Mouse (Mus musculus) hindbrain, postnatal 0 days (tissue): Measurements from ENCODE around the gene Mcidas. TPM values are rescaled to one million over a fixed set of nuclear protein-coding genes. Genes with fewer than 3 reads are reported as not detected.

Source experiments
- ATAC-seq: fragments of 200-750 bp; cut with Nextera tagmentation; 2 replicates; pipeline ENCODE4 v1.8.0; 2017; ENCODE audit warnings: mild to moderate bottlenecking, moderate TSS enrichment, moderate library complexity
- DNase-seq: peaks from one replicate; pipeline ENCODE4 v3.0.0-alpha.2; 2015; ENCODE audit warnings: low spot score
- H3K27ac ChIP-seq: fragments of 300-500 bp; sonication (generic); 2 replicates; pipeline ENCODE4 v1.5.1; 2014; ENCODE audit warnings: mild to moderate bottlenecking
- H3K27me3 ChIP-seq: fragments of 300-500 bp; sonication (generic); 2 replicates; pipeline ENCODE4 v1.6.1; 2014; ENCODE audit warnings: low read length, mixed read lengths; ENCODE audit not compliant: insufficient read depth
- H3K36me3 ChIP-seq: fragments of 300-500 bp; sonication (generic); 2 replicates; pipeline ENCODE4 v1.6.1; 2014; ENCODE audit warnings: low read length, mixed read lengths; ENCODE audit not compliant: insufficient read depth
- H3K4me1 ChIP-seq: fragments of 300-500 bp; sonication (generic); 2 replicates; pipeline ENCODE4 v1.6.1; 2014; ENCODE audit warnings: antibody characterized with exemption, low read length, mixed read lengths; ENCODE audit not compliant: insufficient read depth
- H3K4me2 ChIP-seq: fragments of 300-500 bp; sonication (generic); 2 replicates; pipeline ENCODE4 v1.6.1; 2014; ENCODE audit warnings: low read depth, mild to moderate bottlenecking, low read length, moderate library complexity, mixed read lengths
- H3K4me3 ChIP-seq: fragments of 300-500 bp; sonication (generic); 2 replicates; pipeline ENCODE4 v1.5.1; 2014; ENCODE audit warnings: low read length
- H3K9ac ChIP-seq: fragments of 300-500 bp; sonication (generic); replicated peaks from 2 replicates; pipeline ENCODE4 v1.6.1; 2014; ENCODE audit warnings: mild to moderate bottlenecking, low read length, moderate library complexity, mixed read lengths
- H3K9me3 ChIP-seq: fragments of 300-500 bp; sonication (generic); 2 replicates; pipeline ENCODE4 v1.6.1; 2016; ENCODE audit warnings: low read length, mixed read lengths
- CTCF ChIP-seq: IDR thresholded peaks from 2 replicates; pipeline ENCODE4 v1.5.1; 2016; ENCODE audit warnings: antibody characterized with exemption, control low read depth, low read depth
- WGBS: fragments of 180-500 bp; shearing (Covaris S2); extraction: QIAGEN DNeasy Blood & Tissue Kit; methylation state at CpG from one replicate; pipeline ENCODE4 v1.1.7; 2014; 5-methylcytosine and 5-hydroxymethylcytosine counted together
- microRNA counts: library from miRNA; unstranded; fragments of <30 nt; microRNA quantifications from one replicate; lab custom pipeline; 2015
- microRNA-seq, 2 experiments: library from miRNA; unstranded; fragments of <30 nt; microRNA quantifications; one replicate each; pipeline ENCODE4; 2016
- polyA plus RNA-seq: library from polyadenylated mRNA; unstranded; fragments of >200 nt; fragmentation: Nextera tagmentation; extraction: Ambion mirVana; gene quantifications from 2 replicates; pipeline ENCODE4 v1.2.1, GENCODE M21; 2015
- total RNA-seq: library from RNA; depleted of rRNA; stranded (reverse); fragments of >200 nt; gene quantifications from 2 replicates; pipeline ENCODE4 v1.2.3, GENCODE M21; 2014; rRNA removed

The Mcidas gene
- total and polyA plus RNA-seq, 2 experiments from 2014 or later = 0.73 to 0.88 TPM

DNA sequence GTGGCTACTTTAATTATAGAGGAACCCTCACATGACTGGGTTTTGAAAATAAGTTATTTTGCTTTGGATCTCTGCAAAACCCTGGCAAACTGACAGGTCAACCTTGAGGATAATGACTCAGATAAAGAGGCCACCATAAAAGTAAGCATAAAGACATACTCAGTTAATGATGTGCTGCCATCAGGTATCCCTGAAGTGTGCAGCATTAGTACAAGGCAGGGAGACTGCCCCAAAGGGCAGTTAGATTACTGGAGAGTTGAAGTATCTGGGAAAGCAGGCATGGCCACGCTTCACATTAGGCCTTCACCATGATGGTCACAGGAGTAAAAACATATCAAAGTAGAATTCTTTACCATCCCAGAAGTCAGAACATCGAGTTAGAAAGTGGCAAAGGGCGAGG, 51.2 kb downstream of the Mcidas start:
- Histone ChIP-seq H3K4me1 (no peaks in the 10 kb centered on the region), H3K27ac (no peak overlapping the region), H3K27me3 (no peaks in the 10 kb centered on the region), H3K4me3 (peak overlapping the region; percentile 51), H3K9ac (no peak overlapping the region), H3K36me3 (no peaks in the 10 kb centered on the region), H3K4me2 (peak overlapping the region; percentile 71), H3K9me3 (no peaks in the 10 kb centered on the region)
- 77% methylated on average over 3 of the region's 3 CpGs for WGBS
- ATAC-seq (no peak), DNase-seq (no peak)
- TF ChIP-seq CTCF = no peak

DNA sequence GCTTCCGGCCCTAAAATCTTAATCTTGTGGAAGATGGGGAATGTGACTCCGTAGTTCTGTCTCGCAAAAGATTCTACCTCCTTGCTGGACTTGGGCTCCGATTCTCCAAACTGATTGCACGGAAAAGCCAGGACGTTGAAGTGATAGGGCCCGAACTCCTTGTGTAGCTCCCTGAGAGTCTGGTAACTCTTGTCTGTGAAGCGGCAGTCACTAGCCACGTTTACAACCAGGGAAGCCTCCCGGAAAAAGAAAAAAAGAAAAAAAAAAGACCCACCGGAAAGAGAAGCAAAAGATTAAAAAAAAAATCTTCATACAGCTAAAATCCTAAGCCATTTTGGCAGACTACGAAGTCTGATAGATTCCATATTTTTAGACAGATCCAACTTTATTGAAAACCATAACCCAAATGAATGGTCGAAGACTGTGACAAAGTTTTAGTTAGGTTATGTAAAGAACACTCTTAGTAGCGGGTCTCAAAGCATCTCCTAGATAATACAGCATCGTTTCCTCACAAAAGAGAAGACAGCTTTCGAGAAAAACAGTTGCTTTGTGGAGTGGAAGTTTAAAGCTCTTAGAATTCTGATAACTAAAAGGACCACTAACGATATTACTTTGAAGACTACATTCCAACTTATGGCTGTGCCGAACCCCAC, 51.9 kb downstream of the Mcidas start:
- Histone ChIP-seq H3K9ac (peak overlapping the region; percentile 56), H3K36me3 (no peaks in the 10 kb centered on the region), H3K27me3 (no peaks in the 10 kb centered on the region), H3K4me2 (peak overlapping the region; percentile 71), H3K27ac (peak overlapping the region; percentile 38; the same call in 1 of the 2 replicates), H3K4me1 (no peaks in the 10 kb centered on the region), H3K4me3 (peak overlapping the region; percentile 51), H3K9me3 (no peaks in the 10 kb centered on the region)
- TF ChIP-seq CTCF = no peak
- DNase-seq (no peak), ATAC-seq (no peak)
- 22% methylated on average over 18 of the region's 18 CpGs for WGBS

DNA sequence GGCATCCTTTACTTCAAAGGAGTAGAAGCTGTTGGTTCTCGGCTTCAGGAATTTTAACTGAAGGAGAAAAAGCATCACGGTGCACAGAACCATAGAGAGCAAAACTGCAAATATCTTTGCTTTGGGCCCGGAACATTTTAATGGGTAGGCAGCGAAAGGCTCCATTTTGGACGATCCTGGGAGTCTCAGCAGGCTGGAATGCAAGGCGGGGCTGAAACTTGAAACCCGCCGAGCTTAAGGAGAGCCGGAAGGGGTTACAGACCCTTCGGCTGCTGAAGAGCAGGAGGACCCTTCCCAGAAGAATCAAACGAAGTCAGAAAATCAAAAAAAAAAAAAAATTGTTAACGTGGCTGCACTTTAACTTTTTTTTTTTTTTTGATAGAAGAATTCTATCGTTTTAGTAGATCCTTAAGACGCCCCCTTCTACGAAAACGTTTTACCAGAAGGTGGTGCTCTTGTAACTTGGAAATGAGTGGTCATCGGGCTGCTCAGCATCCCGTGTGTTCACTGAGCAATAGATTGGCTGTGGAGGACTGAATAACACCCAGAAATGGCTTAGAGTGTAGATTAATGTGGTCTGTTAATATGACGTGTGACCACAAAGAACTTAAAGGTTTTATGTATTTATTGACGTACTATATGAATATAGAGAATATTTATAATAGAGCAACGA, 52.7 kb downstream of the Mcidas start, which contains the start of gene Gpx8:
Gpx8 (minus strand) TSS at position 200 of the 673 bp plus-strand sequence.
- H3K27ac ChIP-seq = peak within 1 kb of the TSS; percentile 38; the same call in 1 of the 2 replicates

DNA sequence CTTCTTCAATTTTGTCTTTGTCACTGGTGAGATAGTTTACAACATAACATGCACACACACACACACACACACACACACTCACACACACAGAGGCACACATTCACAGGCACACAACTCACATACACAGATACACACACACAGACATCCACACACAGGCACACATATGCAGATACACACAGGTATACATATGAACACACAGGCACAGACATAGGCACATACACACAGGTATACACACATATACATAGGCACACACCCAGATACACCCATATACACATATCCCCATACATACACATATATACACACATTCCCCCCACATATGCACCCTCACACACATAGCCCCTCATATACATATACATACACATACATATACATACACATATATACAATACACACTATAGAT, 53.4 kb downstream of the Mcidas start:
- Histone ChIP-seq H3K36me3 (no peaks in the 10 kb centered on the region), H3K4me2 (peak overlapping the region; percentile 71; the same call in 1 of the 2 replicates), H3K27ac (no peak overlapping the region), H3K4me1 (no peaks in the 10 kb centered on the region), H3K9ac (0 out of 2 replicates have a peak overlapping the region, but pooled peaks have one; percentile 5), H3K9me3 (no peaks in the 10 kb centered on the region), H3K4me3 (no peak overlapping the region), H3K27me3 (no peaks in the 10 kb centered on the region)
- DNase-seq (no peak), ATAC-seq (peak; percentile 61)
- no peak for TF ChIP-seq CTCF

More for the DNA sequence above, 52.7 kb downstream of the Mcidas start, which contains the start of gene Gpx8:
- peak within 1 kb of the TSS; percentile 51 for H3K4me3 ChIP-seq
- H3K9me3 ChIP-seq = no peaks in the 10 kb centered on the region
- H3K4me1 ChIP-seq = no peaks in the 10 kb centered on the region
- WGBS = 4% methylated on average over 21 of the region's 21 CpGs
- peak; percentile 84 for DNase-seq
- H3K27me3 ChIP-seq = no peaks in the 10 kb centered on the region
- H3K4me2 ChIP-seq = peak within 1 kb of the TSS; percentile 71
- peak; percentile 90 for ATAC-seq
- H3K9ac ChIP-seq = peak within 1 kb of the TSS; percentile 56
- peak; percentile 70 for TF ChIP-seq CTCF
- H3K36me3 ChIP-seq = no peaks in the 10 kb centered on the region

DNA sequence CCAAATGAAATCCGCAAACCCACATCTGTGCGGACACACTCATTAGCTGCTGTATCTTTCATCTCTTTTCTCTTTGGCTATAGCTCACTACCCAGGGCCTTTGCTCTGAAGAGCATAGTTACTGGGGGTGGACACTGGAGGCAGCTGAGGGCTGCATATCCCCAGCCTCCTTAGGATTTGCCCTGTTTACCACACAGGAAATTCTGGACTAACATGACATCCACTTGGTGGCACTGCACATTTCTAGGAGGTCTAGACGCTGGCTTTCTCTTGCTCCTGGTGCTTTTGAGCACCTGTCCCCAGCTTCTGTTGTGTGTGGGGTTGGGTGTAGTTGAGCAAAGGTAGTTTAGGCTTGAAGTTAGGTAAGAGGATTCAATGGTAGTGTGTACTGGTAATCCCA, 54.0 kb downstream of the Mcidas start:
- Histone ChIP-seq H3K4me1 (no peaks in the 10 kb centered on the region), H3K9ac (no peak overlapping the region), H3K4me2 (no peak overlapping the region), H3K27ac (no peak overlapping the region), H3K36me3 (no peaks in the 10 kb centered on the region), H3K4me3 (no peak overlapping the region), H3K9me3 (no peaks in the 10 kb centered on the region), H3K27me3 (no peaks in the 10 kb centered on the region)
- peak; percentile 39 for TF ChIP-seq CTCF
- no peak for ATAC-seq
- peak; percentile 31 for DNase-seq
- 75% methylated on average over 3 of the region's 3 CpGs for WGBS

MicroRNAs within 50 kb of the gene (microRNA counts, 519-probe panel; counts per million panel counts)
- microRNA mmu-miR-449a (lab: Ali Mortazavi, UCI) = 3,710 counts per million, percentile 64 among the panel's probes with 10 or more counts
- not detected for microRNA mmu-miR-449b (lab: Ali Mortazavi, UCI)
- not detected for microRNA mmu-miR-449c (lab: Ali Mortazavi, UCI)

Small RNA genes within 50 kb of the gene (microRNA-seq; reads per million reads assigned to microRNA genes)
- gene Mir449a (5,429 to 5,886 reads per million in 2 experiments), gene Mir449b (2.5 to 5.1 reads per million in 2 experiments), gene Mir449c (4.7 to 6.2 reads per million in 2 experiments)

Other genes starting within 250 kb of the Mcidas start
- gene Plpp1, start 193.1 kb upstream of the Mcidas start, total RNA-seq = 54.0 and 64.4 TPM in 2 replicates
- 88.1 and 89.7 TPM in 2 replicates for gene Plpp1, start 193.1 kb upstream of the Mcidas start, polyA plus RNA-seq
- 18.8 and 21.2 TPM in 2 replicates for gene Mtrex, start 66.4 kb upstream of the Mcidas start, total RNA-seq
- gene Mtrex, start 66.4 kb upstream of the Mcidas start, polyA plus RNA-seq = 38.8 and 41.8 TPM in 2 replicates
- 15.2 and 15.7 TPM in 2 replicates for gene Dhx29, start 66.4 kb upstream of the Mcidas start, total RNA-seq
- 29.5 and 30.0 TPM in 2 replicates for gene Dhx29, start 66.4 kb upstream of the Mcidas start, polyA plus RNA-seq
- gene Ccno, start 6.0 kb upstream of the Mcidas start, total RNA-seq = 1.3 and 2.7 TPM in 2 replicates
- 1.7 and 1.9 TPM in 2 replicates for gene Ccno, start 6.0 kb upstream of the Mcidas start, polyA plus RNA-seq
- gene Cdc20b, start 41.3 kb downstream of the Mcidas start, total RNA-seq = 2.4 and 3.1 TPM in 2 replicates
- 0.34 and 0.60 TPM in 2 replicates for gene Cdc20b, start 41.3 kb downstream of the Mcidas start, polyA plus RNA-seq
- gene Gpx8, start 52.6 kb downstream of the Mcidas start, total RNA-seq = 10.2 and 19.7 TPM in 2 replicates
- gene Gpx8, start 52.6 kb downstream of the Mcidas start, polyA plus RNA-seq = 60.4 and 67.0 TPM in 2 replicates
- gene Gzma, start 107.1 kb downstream of the Mcidas start, total RNA-seq = not detected in 2 replicates
- not detected in 2 replicates for gene Gzma, start 107.1 kb downstream of the Mcidas start, polyA plus RNA-seq
- gene Esm1, start 215.8 kb downstream of the Mcidas start, total RNA-seq = 0.37 and 0.86 TPM in 2 replicates
- gene Esm1, start 215.8 kb downstream of the Mcidas start, polyA plus RNA-seq = 1.1 and 1.6 TPM in 2 replicates
- gene Gzmk, start 232.1 kb downstream of the Mcidas start, total RNA-seq = not detected in 2 replicates
- 0.14 TPM in 1 of 2 replicates, not detected in the other for gene Gzmk, start 232.1 kb downstream of the Mcidas start, polyA plus RNA-seq